13 mouse cellular contexts compared by ENCODE assay signal in genomic region chr2:113465830-113466229, GRCm38 (mm10).
DNase-seq lines count a peak whose midpoint lies in the region; ATAC-seq and TF ChIP-seq lines count a peak whose summit lies in the region.
"Had no signal": no experiment of that assay in that cellular context is flagged by ENCODE, and none has a peak within 500 bp of the region (broad histone marks: within the 10 kb centered on the region; RNA-seq: fewer than 3 reads in every experiment).

No protein-coding gene starts in this region.

- H3K27ac ChIP-seq in kidney, adult 2 months (ENCODE audit: insufficient read depth, low read depth, low read length): peak overlapping the region; percentile 53
- no peak overlapping the region for H3K27ac ChIP-seq in kidney, embryonic 15.5 days
- no peak overlapping the region; the same call in 1 of the 2 replicates for H3K27ac ChIP-seq in cerebellum, adult 2 months (ENCODE audit: insufficient read depth, low read length)
- H3K27ac ChIP-seq: forebrain, embryonic 13.5 days; gastrocnemius, adult 2 months; liver, embryonic 13.5 days; neural tube, embryonic 13.5 days had no signal

- no peak overlapping the region for H3K4me2 ChIP-seq in kidney, embryonic 15.5 days
- H3K4me2 ChIP-seq: forebrain, embryonic 13.5 days; liver, embryonic 13.5 days; neural tube, embryonic 13.5 days had no signal

- peak; percentile 12 to 71 for DNase-seq in adrenal gland, adult (ENCODE audit: inconsistent age in 2 of 2, low spot score in 1 of 2)
- no peak for DNase-seq in adrenal gland, adult 18-20 months (ENCODE audit: low spot score in 2 of 2)
- peak; percentile 83 for DNase-seq in kidney, adult 2 months
- DNase-seq in cerebellum, adult 2 months: peak; percentile 51 to 73
- DNase-seq in heart, postnatal 4 days: peak; percentile 49
- DNase-seq in testis, postnatal 14 days (ENCODE audit: low spot score): no peak
- no peak for DNase-seq in spleen, postnatal 10 days (ENCODE audit: low spot score in 2 of 2)
- DNase-seq: gastrocnemius, adult 2 months; liver, embryonic 13.5 days; thymus, adult 2 months had no signal

- no peak for TF ChIP-seq POLR2A in kidney, adult 2 months (IDR thresholded peaks at IDR 0.05; ENCODE audit: low read depth, low read length)
- TF ChIP-seq POLR2A in cerebellum, adult 2 months (IDR thresholded peaks at IDR 0.05; ENCODE audit: borderline replicate concordance, insufficient read depth, low read length): no peak

- WGBS in kidney, adult 2 months: 38% methylated on average over 6 of the region's 6 CpGs
- WGBS in kidney, embryonic 15.5 days: 67% methylated on average over 6 of the region's 6 CpGs
- WGBS in cerebellum, adult 2 months: 26% methylated on average over 6 of the region's 6 CpGs

- peaks cover 10% of the 10 kb centered on the region; the same call in 1 of the 2 replicates for H3K4me1 ChIP-seq in kidney, adult 2 months (ENCODE audit: control insufficient read depth, insufficient read depth, low read length)
- no peaks in the 10 kb centered on the region for H3K4me1 ChIP-seq in kidney, embryonic 15.5 days
- H3K4me1 ChIP-seq in cerebellum, adult 2 months (ENCODE audit: control insufficient read depth, insufficient read depth, low read length): no peaks in the 10 kb centered on the region; the same call in 1 of the 2 replicates
- H3K4me1 ChIP-seq: forebrain, embryonic 13.5 days; liver, embryonic 13.5 days; neural tube, embryonic 13.5 days had no signal

- no peak for TF ChIP-seq CTCF in kidney, adult 2 months (conservative IDR thresholded peaks at IDR 0.05; ENCODE audit: insufficient read depth, insufficient read length, low read depth, low read length)
- no peak for TF ChIP-seq CTCF in cerebellum, adult 2 months (IDR thresholded peaks at IDR 0.05; ENCODE audit: borderline replicate concordance, insufficient read depth, low read depth, low read length)

- ATAC-seq in kidney, embryonic 15.5 days (replicated peaks; ENCODE audit: low FRiP score): no peak
- ATAC-seq: forebrain, embryonic 13.5 days had no signal

- no peak overlapping the region for H3K4me3 ChIP-seq in kidney, adult 2 months (ENCODE audit: insufficient read depth, low read depth, low read length)
- H3K4me3 ChIP-seq in kidney, embryonic 15.5 days (replicated peaks): no peak overlapping the region
- H3K4me3 ChIP-seq in cerebellum, adult 2 months (replicated peaks; ENCODE audit: insufficient read depth, low read depth, low read length): no peak overlapping the region
- H3K4me3 ChIP-seq: forebrain, embryonic 13.5 days; gastrocnemius, adult 2 months; liver, embryonic 13.5 days; neural tube, embryonic 13.5 days had no signal

- H3K36me3 ChIP-seq in kidney, adult 2 months (ENCODE audit: control insufficient read depth, insufficient read depth, low read length): no peaks in the 10 kb centered on the region
- no peaks in the 10 kb centered on the region for H3K36me3 ChIP-seq in kidney, embryonic 15.5 days
- H3K36me3 ChIP-seq: liver, embryonic 13.5 days; neural tube, embryonic 13.5 days had no signal

- H3K9ac ChIP-seq in kidney, embryonic 15.5 days: no peak overlapping the region
- H3K9ac ChIP-seq: forebrain, embryonic 13.5 days; liver, embryonic 13.5 days; neural tube, embryonic 13.5 days had no signal

- H3K27me3 ChIP-seq in kidney, adult 2 months (replicated peaks; ENCODE audit: control insufficient read depth, insufficient read depth, low read length): no peaks in the 10 kb centered on the region
- no peaks in the 10 kb centered on the region for H3K27me3 ChIP-seq in kidney, embryonic 15.5 days
- no peaks in the 10 kb centered on the region for H3K27me3 ChIP-seq in cerebellum, adult 2 months (ENCODE audit: control insufficient read depth, insufficient read depth, low read length)
- H3K27me3 ChIP-seq: forebrain, embryonic 13.5 days; liver, embryonic 13.5 days; neural tube, embryonic 13.5 days had no signal

- H3K9me3 ChIP-seq in kidney, embryonic 15.5 days (replicated peaks): no peaks in the 10 kb centered on the region
- H3K9me3 ChIP-seq: forebrain, embryonic 13.5 days; liver, embryonic 13.5 days; neural tube, embryonic 13.5 days had no signal

Comparison
In these comparisons a context has a peak if more than half of its experiments do, and no peak if none do; other contexts are left out.
1. DNase-seq: peak in adrenal gland, adult (2 of 2), kidney, adult 2 months (single experiment), cerebellum, adult 2 months (2 of 2) and heart, postnatal 4 days (single experiment); none in adrenal gland, adult 18-20 months (0 of 2), testis, postnatal 14 days (single experiment) and spleen, postnatal 10 days (0 of 2).